10 mouse cellular contexts compared by ENCODE assay signal in the genomic region with DNA sequence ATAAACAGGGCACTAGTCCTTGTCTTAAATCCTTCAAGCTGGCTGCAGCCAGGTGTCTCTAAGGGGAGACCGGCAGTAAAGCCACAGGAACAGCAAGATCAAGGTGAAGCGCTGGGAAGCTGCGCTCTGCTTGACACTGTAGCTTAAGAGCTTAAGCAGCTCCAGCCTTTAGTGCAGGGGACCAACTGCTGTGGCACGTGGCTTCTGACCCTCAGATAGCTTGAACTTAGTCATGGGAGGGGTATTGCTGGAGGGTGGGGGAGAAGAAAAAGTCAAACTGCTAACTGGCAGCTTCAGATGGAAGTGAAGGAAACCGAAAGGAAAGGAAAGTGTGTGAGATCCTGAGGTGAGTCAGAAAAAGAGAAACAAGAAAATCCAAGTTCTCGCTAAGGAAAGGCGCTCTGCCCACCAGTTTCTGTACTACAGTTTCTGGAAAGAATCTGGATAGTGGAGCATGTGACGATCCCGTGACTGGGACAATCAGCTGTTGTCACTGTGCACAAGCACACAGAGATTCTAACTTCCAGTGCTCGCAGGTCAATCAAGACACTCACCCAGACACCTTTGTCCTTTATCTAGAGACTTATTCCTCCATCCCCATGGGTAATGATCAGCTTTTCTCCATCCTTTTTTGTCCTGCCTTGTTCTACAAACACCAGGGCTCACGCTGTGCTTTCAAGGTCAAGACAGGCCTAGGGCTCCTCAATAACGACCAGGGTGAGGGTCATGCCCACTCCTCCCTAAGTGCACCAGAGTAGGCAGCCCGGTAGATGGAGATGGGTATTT. TPM values are rescaled to one million over a fixed set of nuclear protein-coding genes. Genes with fewer than 3 reads are reported as not detected.
DNase-seq lines count a peak whose midpoint lies in the region; ATAC-seq and TF ChIP-seq lines count a peak whose summit lies in the region.
"Had no signal": no experiment of that assay in that cellular context is flagged by ENCODE, and none has a peak within 500 bp of the region (broad histone marks: within the 10 kb centered on the region; RNA-seq: fewer than 3 reads in every experiment).

No protein-coding gene starts in this region.

- no peak overlapping the region for H3K27ac ChIP-seq in cerebellum, adult 2 months (ENCODE audit: insufficient read depth, low read length)
- no peak overlapping the region for H3K27ac ChIP-seq in limb, embryonic 13.5 days
- no peak overlapping the region for H3K27ac ChIP-seq in heart, embryonic 10.5 days

- TF ChIP-seq POLR2A in cerebellum, adult 2 months (IDR thresholded peaks at IDR 0.05; ENCODE audit: borderline replicate concordance, insufficient read depth, low read length) = no peak

- no peak for DNase-seq in cerebellum, adult 2 months
- DNase-seq in right cerebral cortex, postnatal 10 days (ENCODE audit: low spot score in 2 of 2) = peak; percentile 37 to 43
- DNase-seq in right cerebral cortex, postnatal 25 days = no peak
- no peak for DNase-seq in urinary bladder, postnatal 36 days (ENCODE audit: low spot score in 2 of 2)
- DNase-seq in kidney, adult 18-20 months = no peak
- no peak for DNase-seq in heart, embryonic 10.5 days (ENCODE audit: low spot score)
- DNase-seq: kidney, adult 9 months had no signal

- H3K4me2 ChIP-seq in limb, embryonic 13.5 days (replicated peaks) = 0 out of 2 replicates have a peak overlapping the region, but pooled peaks have one; percentile 92

- WGBS in cerebellum, adult 2 months = 75% methylated on average over 13 of the region's 13 CpGs
- 31% methylated on average over 13 of the region's 13 CpGs for WGBS in limb, embryonic 13.5 days
- WGBS in heart, embryonic 10.5 days = 33% methylated on average over 13 of the region's 13 CpGs

- H3K4me1 ChIP-seq in cerebellum, adult 2 months (ENCODE audit: control insufficient read depth, insufficient read depth, low read length) = no peaks in the 10 kb centered on the region
- H3K4me1 ChIP-seq in limb, embryonic 13.5 days = peaks cover 7% of the 10 kb centered on the region
- peaks cover 7% of the 10 kb centered on the region; the same call in 1 of the 2 replicates for H3K4me1 ChIP-seq in heart, embryonic 10.5 days

- no peak for TF ChIP-seq CTCF in cerebellum, adult 2 months (IDR thresholded peaks at IDR 0.05; ENCODE audit: borderline replicate concordance, insufficient read depth, low read depth, low read length)

- H3K9me3 ChIP-seq in limb, embryonic 13.5 days = no peaks in the 10 kb centered on the region
- no peaks in the 10 kb centered on the region for H3K9me3 ChIP-seq in heart, embryonic 10.5 days

- peak overlapping the region; percentile 18 for H3K4me3 ChIP-seq in cerebellum, adult 2 months (replicated peaks; ENCODE audit: insufficient read depth, low read depth, low read length)
- H3K4me3 ChIP-seq in limb, embryonic 13.5 days = 0 out of 2 replicates have a peak overlapping the region, but pooled peaks have one; percentile 50
- no peak overlapping the region for H3K4me3 ChIP-seq in heart, embryonic 10.5 days

- no peak for ATAC-seq in cerebellum, adult (ENCODE audit: insufficient number of reproducible peaks, low FRiP score, low TSS enrichment)
- no peak for ATAC-seq in limb, embryonic 13.5 days (ENCODE audit: low FRiP score, low read depth)

- no peaks in the 10 kb centered on the region for H3K36me3 ChIP-seq in limb, embryonic 13.5 days
- no peaks in the 10 kb centered on the region for H3K36me3 ChIP-seq in heart, embryonic 10.5 days

- H3K9ac ChIP-seq in limb, embryonic 13.5 days = no peak overlapping the region

- H3K27me3 ChIP-seq in cerebellum, adult 2 months (ENCODE audit: control insufficient read depth, insufficient read depth, low read length) = no peaks in the 10 kb centered on the region
- H3K27me3 ChIP-seq in limb, embryonic 13.5 days = peaks cover 40% of the 10 kb centered on the region
- peaks cover 37% of the 10 kb centered on the region for H3K27me3 ChIP-seq in heart, embryonic 10.5 days (ENCODE audit: insufficient read depth, poor library complexity, severe bottlenecking)

RNA-seq across cellular contexts. Expression of a gene that starts 2.2 kb away (rescaled TPM):
- polyA plus RNA-seq in cerebellum, adult 2 months (2012; rRNA removed) = 3.9 and 4.9 TPM in 2 replicates
- 0.43 and 0.95 TPM in 2 replicates for polyA plus RNA-seq in limb, embryonic 13.5 days (2015; fragmentation: Nextera tagmentation; extraction: Ambion mirVana)
- polyA plus RNA-seq in heart, embryonic 10.5 days (2016; fragmentation: Nextera tagmentation; extraction: Ambion mirVana) = 0.14 and 0.18 TPM in 2 replicates
- polyA plus RNA-seq: liver, adult 2 months had no signal

Comparison
In these comparisons a context has a peak if more than half of its experiments do, and no peak if none do; other contexts are left out.
1. DNase-seq: peak in right cerebral cortex, postnatal 10 days (2 of 2); none in cerebellum, adult 2 months (0 of 2), right cerebral cortex, postnatal 25 days (single experiment), urinary bladder, postnatal 36 days (0 of 2), kidney, adult 18-20 months (single experiment) and heart, embryonic 10.5 days (single experiment).